Mouse (Mus musculus): Measurements from ENCODE around the gene Fbn1.

DNA sequence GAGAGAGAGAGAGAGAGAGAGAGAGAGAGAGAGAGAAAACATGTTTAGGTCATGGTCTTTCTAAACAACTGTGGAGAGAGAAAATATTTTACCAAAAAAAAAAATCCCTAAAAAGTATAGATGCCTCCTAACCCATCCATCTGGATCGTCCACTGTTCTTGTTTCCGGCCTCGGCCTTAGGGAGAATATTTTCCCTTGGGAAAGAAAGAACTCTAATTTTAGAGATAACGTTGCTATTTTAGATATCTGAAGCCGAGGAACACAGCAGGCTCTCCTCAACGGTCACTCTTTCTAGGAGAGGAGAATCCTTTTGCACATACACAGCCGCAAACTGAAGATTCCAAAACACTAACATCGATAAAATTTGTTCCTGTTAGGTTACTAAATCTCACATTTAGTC is 188.1 kb downstream of the Fbn1 start:
- TF ChIP-seq EP300 (IDR thresholded peaks at IDR 0.05; ENCODE audit: low read depth) (no peak), CTCF (IDR thresholded peaks at IDR 0.05; ENCODE audit: low read depth) (no peak)

All from liver, embryonic 14.5 days (tissue).